23 mouse cellular contexts compared by ENCODE assay signal in genomic region chr13:100243702-100244101, GRCm38 (mm10). TPM values are rescaled to one million over a fixed set of nuclear protein-coding genes. Genes with fewer than 3 reads are reported as not detected.
DNase-seq lines count a peak whose midpoint lies in the region; ATAC-seq and TF ChIP-seq lines count a peak whose summit lies in the region.
"Had no signal": no experiment of that assay in that cellular context is flagged by ENCODE, and none has a peak within 500 bp of the region (broad histone marks: within the 10 kb centered on the region; RNA-seq: fewer than 3 reads in every experiment).

No protein-coding gene starts in this region.

- intact Hi-C loops in left cerebral cortex, adult 2 months (cut with DNase I), result no loop called here

- H3K4me3 ChIP-seq in hindbrain, embryonic 12.5 days, result no peak overlapping the region
- H3K4me3 ChIP-seq in hindbrain, embryonic 14.5 days (replicated peaks; ENCODE audit: low read length), result no peak overlapping the region
- no peak overlapping the region for H3K4me3 ChIP-seq in left cerebral cortex, adult 2 months
- H3K4me3 ChIP-seq: embryonic facial prominence, embryonic 15.5 days; forebrain, embryonic 10.5 days; heart, adult 2 months; limb, embryonic 13.5 days; liver, embryonic 15.5 days; midbrain, embryonic 15.5 days had no signal

- no peak for ATAC-seq in CD4-positive, CD25-positive, alpha-beta regulatory T cell, adult 4 months
- peak; percentile 38 for ATAC-seq in hindbrain, embryonic 12.5 days (ENCODE audit: low FRiP score)
- no peak for ATAC-seq in hindbrain, embryonic 14.5 days (ENCODE audit: low FRiP score)
- ATAC-seq: midbrain, embryonic 15.5 days had no signal

- no peak for TF ChIP-seq CTCF in left cerebral cortex, adult 2 months (IDR thresholded peaks at IDR 0.05)

- no peak overlapping the region for H3K9ac ChIP-seq in hindbrain, embryonic 12.5 days
- H3K9ac ChIP-seq in hindbrain, embryonic 14.5 days, result no peak overlapping the region
- H3K9ac ChIP-seq: embryonic facial prominence, embryonic 15.5 days; limb, embryonic 13.5 days; liver, embryonic 15.5 days; midbrain, embryonic 15.5 days had no signal

- H3K27ac ChIP-seq in hindbrain, embryonic 12.5 days, result no peak overlapping the region
- H3K27ac ChIP-seq in hindbrain, embryonic 14.5 days, result no peak overlapping the region
- no peak overlapping the region for H3K27ac ChIP-seq in left cerebral cortex, adult 2 months
- H3K27ac ChIP-seq: embryonic facial prominence, embryonic 15.5 days; forebrain, embryonic 10.5 days; heart, adult 2 months; limb, embryonic 13.5 days; liver, embryonic 15.5 days; macrophage; midbrain, embryonic 15.5 days had no signal

- DNase-seq in CD4-positive, CD25-positive, alpha-beta regulatory T cell, adult 2 months (ENCODE audit: low read depth, low spot score), result peak; percentile 0
- DNase-seq in hindbrain, embryonic 14.5 days (ENCODE audit: low spot score), result no peak
- peak; percentile 19 for DNase-seq in ovary, adult 18-20 months (ENCODE audit: low spot score)
- no peak for DNase-seq in ovary, postnatal 14 days (ENCODE audit: low spot score)
- no peak for DNase-seq in B cell, adult 2 months
- no peak for DNase-seq in left cerebral cortex, adult 2 months (ENCODE audit: extremely low spot score in 1 of 2, low spot score in 2 of 2)
- DNase-seq: cerebellum, adult 11 months; cerebellum, postnatal 14 days; gastrocnemius, postnatal 14 days; heart, adult 2 months; heart, postnatal 4 days; kidney, adult 11 months; kidney, postnatal 10 days; thymus, postnatal 36 days had no signal

- H3K4me1 ChIP-seq in hindbrain, embryonic 12.5 days, result no peaks in the 10 kb centered on the region
- H3K4me1 ChIP-seq in hindbrain, embryonic 14.5 days (replicated peaks; ENCODE audit: control insufficient read depth, insufficient read depth, low read length), result no peaks in the 10 kb centered on the region
- H3K4me1 ChIP-seq: embryonic facial prominence, embryonic 15.5 days; forebrain, embryonic 10.5 days; limb, embryonic 13.5 days; liver, embryonic 15.5 days; midbrain, embryonic 15.5 days had no signal

- no peak overlapping the region for H3K4me2 ChIP-seq in hindbrain, embryonic 12.5 days (replicated peaks)
- no peak overlapping the region for H3K4me2 ChIP-seq in hindbrain, embryonic 14.5 days (replicated peaks)
- H3K4me2 ChIP-seq: embryonic facial prominence, embryonic 15.5 days; limb, embryonic 13.5 days; liver, embryonic 15.5 days; midbrain, embryonic 15.5 days had no signal

- no peaks in the 10 kb centered on the region for H3K27me3 ChIP-seq in hindbrain, embryonic 12.5 days
- no peaks in the 10 kb centered on the region for H3K27me3 ChIP-seq in hindbrain, embryonic 14.5 days (ENCODE audit: control insufficient read depth, insufficient read depth, low read length)
- H3K27me3 ChIP-seq: CH12.LX; embryonic facial prominence, embryonic 15.5 days; limb, embryonic 13.5 days; liver, embryonic 15.5 days; midbrain, embryonic 15.5 days had no signal

- no peaks in the 10 kb centered on the region for H3K36me3 ChIP-seq in hindbrain, embryonic 12.5 days
- no peaks in the 10 kb centered on the region for H3K36me3 ChIP-seq in hindbrain, embryonic 14.5 days (replicated peaks; ENCODE audit: control insufficient read depth, insufficient read depth)
- H3K36me3 ChIP-seq: embryonic facial prominence, embryonic 15.5 days; forebrain, embryonic 10.5 days; limb, embryonic 13.5 days; liver, embryonic 15.5 days; midbrain, embryonic 15.5 days had no signal

- no peaks in the 10 kb centered on the region for H3K9me3 ChIP-seq in hindbrain, embryonic 12.5 days (replicated peaks)
- no peaks in the 10 kb centered on the region for H3K9me3 ChIP-seq in hindbrain, embryonic 14.5 days (ENCODE audit: control insufficient read depth, low read length)
- H3K9me3 ChIP-seq: embryonic facial prominence, embryonic 15.5 days; forebrain, embryonic 10.5 days; limb, embryonic 13.5 days; liver, embryonic 15.5 days; midbrain, embryonic 15.5 days had no signal

RNA-seq across cellular contexts. Expression of gene Naip5, which starts 2.4 kb away (rescaled TPM):
- 10 to 100 TPM; 12.7 to 16.1 TPM for polyA plus RNA-seq in CD4-positive, CD25-positive, alpha-beta regulatory T cell, adult 4 months (2017; shearing (Covaris generic))
- 0.10 and 0.15 TPM in 2 replicates for polyA plus RNA-seq in hindbrain, embryonic 12.5 days (2016; fragmentation: Nextera tagmentation; extraction: Ambion mirVana)
- 0.10 and 0.21 TPM in 2 replicates for polyA plus RNA-seq in hindbrain, embryonic 14.5 days (2014; fragmentation: Nextera tagmentation; extraction: Ambion mirVana)
- total RNA-seq in left cerebral cortex, adult 2 months (2021), result under 1 TPM; 0.28 to 0.43 TPM

RNA-seq across cellular contexts. Expression of gene Naip2, which starts 41.8 kb away (rescaled TPM):
- polyA plus RNA-seq in CD4-positive, CD25-positive, alpha-beta regulatory T cell, adult 4 months (2017; shearing (Covaris generic)), result 10 to 100 TPM in 1 of 2 experiments, 1 to 10 TPM in 1; 7.3 to 13.2 TPM
- 0.18 and 0.34 TPM in 2 replicates for polyA plus RNA-seq in hindbrain, embryonic 12.5 days (2016; fragmentation: Nextera tagmentation; extraction: Ambion mirVana)
- polyA plus RNA-seq in hindbrain, embryonic 14.5 days (2014; fragmentation: Nextera tagmentation; extraction: Ambion mirVana), result 0.17 and 0.19 TPM in 2 replicates
- total RNA-seq in left cerebral cortex, adult 2 months (2021), result under 1 TPM; 0.42 to 0.48 TPM

Comparison
In these comparisons a context has a peak if more than half of its experiments do, and no peak if none do; other contexts are left out.
1. DNase-seq: peak in CD4-positive, CD25-positive, alpha-beta regulatory T cell, adult 2 months (single experiment) and ovary, adult 18-20 months (single experiment); none in hindbrain, embryonic 14.5 days (single experiment), ovary, postnatal 14 days (single experiment), B cell, adult 2 months (0 of 2) and left cerebral cortex, adult 2 months (0 of 2).
2. RNA of gene Naip5, which starts 2.4 kb away (polyA plus RNA-seq): 12.7 to 16.1 TPM in CD4-positive, CD25-positive, alpha-beta regulatory T cell, adult 4 months; 0.10 to 0.21 TPM in hindbrain, embryonic 14.5 days and 0.10 to 0.15 TPM in hindbrain, embryonic 12.5 days; every median in the first group is over 10 times any median in the second.